Mouse (Mus musculus) heart, adult 2 months (tissue): ENCODE measurements around the gene Cc2d1b. TPM values are rescaled to one million over a fixed set of nuclear protein-coding genes. Genes with fewer than 3 reads are reported as not detected.

Experiments used
- DNase-seq, 2 experiments: peaks; one replicate each; pipeline ENCODE4 v3.0.0; 2021
- H3K27ac ChIP-seq: fragments of 200-600 bp; 2 replicates; pipeline ENCODE4 v1.8.1; 2022
- H3K27me3 ChIP-seq: fragments of 200-500 bp; 2 replicates; pipeline ENCODE4 v1.6.1; 2012; ENCODE audit warnings: mild to moderate bottlenecking, low read length, inconsistent platforms, mixed read lengths; ENCODE audit not compliant: control insufficient read depth, insufficient read depth
- H3K36me3 ChIP-seq: fragments of 200-500 bp; 2 replicates; pipeline ENCODE4 v1.6.1; 2012; ENCODE audit warnings: low read length, inconsistent platforms; ENCODE audit not compliant: control insufficient read depth, insufficient read depth
- H3K4me1 ChIP-seq: fragments of 200-500 bp; 2 replicates; pipeline ENCODE4 v1.6.1; 2011; ENCODE audit warnings: low read length; ENCODE audit not compliant: control insufficient read depth, insufficient read depth
- H3K4me3 ChIP-seq: fragments of 200-600 bp; 2 replicates; pipeline ENCODE4 v1.8.1; 2022
- H3K79me2 ChIP-seq: fragments of 200-500 bp; replicated peaks from 2 replicates; pipeline ENCODE4 v1.6.1; 2012; ENCODE audit warnings: mild to moderate bottlenecking, inconsistent platforms, low read length, moderate library complexity, mixed read lengths; ENCODE audit not compliant: control insufficient read depth, insufficient read depth
- H3K9ac ChIP-seq: fragments of 200-500 bp; 2 replicates; pipeline ENCODE4 v1.6.1; 2012; ENCODE audit warnings: low read depth, mild to moderate bottlenecking, control low read depth, inconsistent platforms, low read length, mixed read lengths
- CTCF ChIP-seq: fragments of 200-600 bp; IDR thresholded peaks from 2 replicates; pipeline ENCODE4 v1.8.1; 2022; ENCODE audit warnings: antibody characterized with exemption, mild to moderate bottlenecking, moderate library complexity
- EP300 ChIP-seq: fragments of 200-500 bp; IDR thresholded peaks from 2 replicates; pipeline ENCODE4 v1.6.1; 2011; ENCODE audit warnings: low read depth, low read length, control low read depth; ENCODE audit not compliant: insufficient read depth
- POLR2A ChIP-seq: fragments of 200-500 bp; IDR thresholded peaks from 2 replicates; pipeline ENCODE4 v1.6.1; 2011; ENCODE audit warnings: mild to moderate bottlenecking, low read depth, low read length, control low read depth; ENCODE audit not compliant: insufficient read depth
- WGBS: fragments of 180-500 bp; shearing (Covaris S2); methylation state at CpG from one replicate; pipeline ENCODE4 v1.1.7; 2018; 5-methylcytosine and 5-hydroxymethylcytosine counted together
- intact Hi-C: fragments of 180-260 bp; cut with DNase I; formaldehyde crosslinking; loops from one replicate; pipeline ENCODE4 v1.15.1; 2025
- long read RNA-seq: library from polyadenylated mRNA; stranded (forward); transcript quantifications from one replicate; pipeline ENCODE4 v2.0.0, GENCODE M21; 2021
- polyA plus RNA-seq: library from polyadenylated mRNA; depleted of rRNA; stranded (reverse); fragments of >200 nt; gene quantifications from 2 replicates; pipeline ENCODE4 v1.2.3, GENCODE M21; 2012; rRNA removed
- total RNA-seq, 2 experiments: library from RNA; stranded (reverse); gene quantifications; 2 replicates each; pipeline ENCODE4 v1.2.3; 2021

The Cc2d1b gene
- total RNA-seq (10 to 100 TPM; 13.5 to 13.7 TPM), polyA plus RNA-seq (13.4 and 16.7 TPM in 2 replicates)
- long read RNA-seq, transcript Cc2d1b-201 (25 exons, 3,303 nt), result major isoform, 6 of 7 reads
- long read RNA-seq, partial matches to known transcripts, result 0 of 7 reads
- long read RNA-seq, other reads (novel, unspliced or antisense), result 1 of 7 reads

DNA sequence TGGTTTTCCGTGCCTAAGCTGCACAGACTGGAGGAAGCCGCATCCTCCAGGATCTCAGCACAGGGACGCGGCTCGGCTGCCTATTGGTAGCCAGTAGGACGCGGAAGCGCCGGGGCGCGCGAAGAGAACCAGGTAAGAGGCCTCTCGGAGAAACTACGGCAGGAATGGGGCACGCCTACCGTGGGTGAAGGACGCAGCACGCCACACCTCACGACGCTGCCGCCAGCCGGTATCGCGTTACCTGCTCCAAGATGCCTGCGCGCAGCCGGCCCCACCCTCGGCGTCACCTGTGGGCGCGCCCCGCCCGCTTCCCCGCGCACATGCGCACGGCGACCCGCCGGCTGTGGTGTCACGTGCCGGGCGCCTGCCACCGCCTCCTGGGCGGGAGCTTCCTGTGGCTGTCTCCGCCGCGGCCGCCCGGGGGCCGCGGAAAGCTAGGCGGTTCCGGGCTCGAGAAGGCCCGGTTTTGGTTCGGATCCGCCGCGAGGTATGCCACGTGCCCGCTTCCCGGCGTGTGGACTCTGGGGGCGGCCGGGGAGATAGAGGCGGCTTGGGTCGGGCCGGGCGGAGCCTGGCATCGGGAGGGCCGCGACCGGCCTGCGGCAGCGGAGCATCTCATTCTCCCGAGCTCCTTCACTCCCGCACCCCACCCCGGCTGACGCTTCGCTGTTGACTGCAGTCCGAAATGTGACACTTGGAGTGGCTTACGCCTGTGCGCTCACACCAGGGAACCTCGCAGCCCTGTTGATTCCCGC lies at the start of gene Cc2d1b:
Cc2d1b (plus strand) TSS at position 354 of the 755 bp plus-strand sequence.
- peak; percentile 93 to 95 for DNase-seq
- WGBS, result under 1% methylated on average over 82 of the region's 86 CpGs
- intact Hi-C loops, result loop anchor here (1.0 to 5.0 kb wide), 3 partner anchors 40 to 282 kb away; partner anchors contain the start of genes Btf3l4, Orc1, Prpf38a and Txndc12

DNA sequence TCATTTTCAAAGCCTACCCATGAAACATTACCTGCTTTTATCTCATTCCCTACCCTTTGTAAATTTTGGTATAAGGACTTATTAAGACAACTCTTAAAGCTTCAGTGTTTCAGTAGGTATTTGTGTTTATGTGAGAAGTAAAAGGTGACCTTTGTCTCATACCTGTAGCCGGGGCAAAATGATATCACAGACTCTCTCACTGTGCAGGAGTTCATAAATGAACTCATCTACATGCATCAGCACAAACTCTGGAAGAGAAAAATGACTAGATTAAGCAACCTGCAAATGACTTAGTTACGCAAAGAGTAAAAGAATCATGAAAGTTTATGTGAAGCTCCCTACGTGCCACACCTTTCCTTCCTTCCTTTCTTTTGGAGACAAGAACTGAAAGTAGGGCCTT lies 47.1 kb upstream of the Cc2d1b start:
- Histone ChIP-seq H3K27me3 (no peaks in the 10 kb centered on the region), H3K4me1 (no peaks in the 10 kb centered on the region), H3K4me3 (no peak overlapping the region), H3K79me2 (no peaks in the 10 kb centered on the region), H3K27ac (no peak overlapping the region), H3K9ac (no peak overlapping the region), H3K36me3 (peaks cover 5% of the 10 kb centered on the region)
- no peak for DNase-seq
- 91% methylated on average over 3 of the region's 3 CpGs for WGBS
- no peak for TF ChIP-seq EP300
- no peak for TF ChIP-seq POLR2A
- no peak for TF ChIP-seq CTCF
- intact Hi-C loops, result no loop called here

More for the DNA sequence above, at the start of gene Cc2d1b:
- Histone ChIP-seq H3K79me2 (no peaks in the 10 kb centered on the region), H3K27me3 (no peaks in the 10 kb centered on the region), H3K27ac (peak within 1 kb of the TSS; percentile 86), H3K4me3 (peak within 1 kb of the TSS; percentile 76), H3K9ac (peak within 1 kb of the TSS; percentile 90), H3K36me3 (no peaks in the 10 kb centered on the region), H3K4me1 (peaks cover 8% of the 10 kb centered on the region; the same call in 1 of the 2 replicates)
- TF ChIP-seq EP300 (peak; percentile 61; the same call in 1 of the 2 replicates), POLR2A (peak; percentile 75), CTCF (peak; percentile 47)

DNA sequence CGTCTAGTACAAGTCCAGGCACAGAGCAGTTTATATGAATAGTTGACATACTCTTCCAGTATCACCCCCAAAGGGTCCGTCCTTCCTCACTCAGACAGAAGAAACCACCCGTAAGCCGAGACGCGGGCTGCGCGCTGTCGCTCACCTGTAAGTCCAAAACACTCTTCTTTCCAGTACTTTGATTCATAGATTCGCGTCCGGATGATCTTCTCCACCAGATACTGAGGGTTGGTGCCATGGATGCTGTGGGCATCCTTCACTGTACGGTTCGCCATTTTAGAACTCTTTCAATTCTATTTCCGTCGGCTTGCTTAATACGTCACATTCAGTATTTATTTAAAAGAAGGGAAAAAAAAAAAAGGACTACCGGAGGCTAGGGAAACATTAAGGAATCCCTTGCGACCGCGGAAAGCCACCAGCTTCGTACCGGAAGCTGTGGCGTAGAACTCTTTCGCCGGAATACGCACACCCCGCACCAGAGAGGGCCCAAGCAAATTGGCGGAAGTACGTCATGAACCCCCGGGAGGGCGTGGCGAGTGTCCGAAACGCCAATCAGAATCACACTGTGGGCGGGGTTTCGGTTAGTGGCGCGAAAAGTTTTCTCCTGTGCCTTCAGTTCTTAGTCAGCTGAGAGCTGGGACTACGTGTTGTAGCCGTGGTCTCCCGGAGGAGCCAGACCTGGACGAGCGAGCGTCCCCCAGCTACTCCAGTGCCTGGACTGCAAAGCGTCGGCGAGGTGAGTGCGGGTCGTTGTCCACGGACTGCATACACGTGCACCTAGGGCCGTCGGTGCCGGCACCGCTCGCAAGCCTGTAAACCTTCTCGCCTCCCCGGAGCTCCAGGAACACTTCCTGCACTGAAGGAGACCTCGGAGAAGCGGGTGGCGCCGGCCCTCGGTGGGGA lies 40.6 kb upstream of the Cc2d1b start, which contains the start of the genes Prpf38a and Orc1:
Prpf38a (minus strand) TSS at position 497 of the 903 bp plus-strand sequence.
Orc1 (plus strand) TSS at position 584 of the 903 bp plus-strand sequence.
- intact Hi-C loops, result loop anchor here (1.0 to 5.0 kb wide), 2 partner anchors 40 to 242 kb away; partner anchors contain the start of gene Cc2d1b
- Histone ChIP-seq H3K79me2 (0 out of 2 replicates have a peak, but pooled peaks cover 1% of the 10 kb centered on the region), H3K27me3 (no peaks in the 10 kb centered on the region), H3K4me3 (peak within 1 kb of the TSS; percentile 68), H3K4me1 (no peaks in the 10 kb centered on the region; the same call in 1 of the 2 replicates), H3K36me3 (peaks cover 5% of the 10 kb centered on the region), H3K27ac (peak within 1 kb of the TSS; percentile 66), H3K9ac (peak within 1 kb of the TSS; percentile 75)
- WGBS, result under 1% methylated on average over 64 of the region's 64 CpGs
- DNase-seq, result peak; percentile 96 to 98
- peak; percentile 31; the same call in 1 of the 2 replicates for TF ChIP-seq EP300
- no peak for TF ChIP-seq CTCF
- TF ChIP-seq POLR2A, result peak; percentile 75

DNA sequence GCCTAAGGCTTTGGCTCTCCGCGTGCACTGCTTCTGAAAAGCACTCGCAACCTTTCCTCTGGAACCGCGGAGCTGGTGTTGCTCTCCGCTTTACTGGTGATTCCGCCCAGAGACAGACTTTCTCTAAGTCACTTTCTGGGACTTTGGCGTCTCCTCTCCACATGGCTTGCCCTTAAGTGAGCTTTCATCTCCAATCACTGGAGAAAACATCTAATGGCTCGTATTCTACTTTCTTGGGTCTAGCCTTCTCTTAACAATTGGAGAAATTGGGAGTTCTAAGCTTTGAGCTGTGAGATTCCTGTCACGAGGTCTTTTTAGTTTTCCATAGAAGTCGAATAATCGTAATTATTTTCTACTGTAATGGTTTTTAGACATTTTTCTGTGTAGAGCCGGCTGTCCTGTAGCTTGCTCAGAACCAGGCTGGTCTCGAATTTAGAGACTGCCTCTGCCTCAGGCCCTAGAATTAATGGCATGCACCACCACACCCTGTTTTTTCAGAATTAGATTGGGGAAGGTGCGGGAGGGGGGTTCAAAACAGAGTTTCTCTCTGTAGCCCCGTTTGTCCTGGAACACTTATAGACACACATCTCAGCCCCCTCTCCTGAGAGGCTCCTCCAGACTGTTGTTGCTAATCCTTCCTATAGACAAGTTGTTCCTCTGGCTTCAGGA lies 39.9 kb upstream of the Cc2d1b start:
- Histone ChIP-seq H3K79me2 (0 out of 2 replicates have a peak, but pooled peaks cover 1% of the 10 kb centered on the region), H3K4me3 (peak overlapping the region; percentile 68), H3K27ac (no peak overlapping the region), H3K36me3 (peaks cover 5% of the 10 kb centered on the region), H3K9ac (peak overlapping the region; percentile 64), H3K27me3 (no peaks in the 10 kb centered on the region), H3K4me1 (no peaks in the 10 kb centered on the region; the same call in 1 of the 2 replicates)
- WGBS, result 3% methylated on average over 16 of the region's 16 CpGs
- TF ChIP-seq EP300 (no peak), POLR2A (no peak), CTCF (no peak)
- intact Hi-C loops, result loop anchor here (1.0 to 5.0 kb wide), 2 partner anchors 39 to 243 kb away; partner anchors contain the start of gene Cc2d1b
- no peak for DNase-seq

DNA sequence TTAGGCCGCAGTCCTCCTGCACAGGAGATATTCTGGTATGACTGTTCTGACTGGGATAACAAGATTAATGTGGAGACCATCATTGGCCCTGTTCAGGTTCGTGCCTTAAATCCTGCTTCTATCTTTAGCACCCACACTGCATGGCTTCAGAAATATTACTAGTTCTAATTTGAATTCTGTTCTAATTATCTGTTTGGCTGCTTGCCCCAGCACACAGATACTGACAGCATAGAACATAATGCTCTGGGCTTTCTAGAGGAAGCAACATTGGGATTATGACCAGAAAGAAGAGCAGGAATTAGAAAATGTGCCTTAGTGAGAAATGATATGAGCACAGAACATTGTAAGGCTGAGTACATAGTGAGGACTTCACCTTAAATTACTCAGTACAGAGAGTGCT lies 26.4 kb upstream of the Cc2d1b start:
- H3K27me3 ChIP-seq, result no peaks in the 10 kb centered on the region
- no peaks in the 10 kb centered on the region; the same call in 1 of the 2 replicates for H3K4me1 ChIP-seq
- intact Hi-C loops, result no loop called here
- H3K36me3 ChIP-seq, result no peaks in the 10 kb centered on the region
- no peak for DNase-seq
- no peak for TF ChIP-seq POLR2A
- no peak for TF ChIP-seq CTCF
- no peak for TF ChIP-seq EP300
- H3K9ac ChIP-seq, result no peak overlapping the region
- no peak overlapping the region for H3K4me3 ChIP-seq
- WGBS, result 55% methylated on average over 2 of the region's 2 CpGs
- H3K27ac ChIP-seq, result no peak overlapping the region
- H3K79me2 ChIP-seq, result no peaks in the 10 kb centered on the region
